Mouse (Mus musculus) gastrocnemius, postnatal 10 days (tissue): ENCODE results near the gene Aldh1l1. TPM values are rescaled to one million over a fixed set of nuclear protein-coding genes. Genes with fewer than 3 reads are reported as not detected.

Experiments used
- DNase-seq: peaks from one replicate; pipeline ENCODE4 v3.0.0; 2021; ENCODE audit warnings: mixed read lengths
- long read RNA-seq, 2 experiments: library from polyadenylated mRNA; stranded (forward); transcript quantifications; one replicate each; pipeline ENCODE4 v2.0.0; 2021
- total RNA-seq, 2 experiments: library from RNA; stranded (reverse); gene quantifications; 2 replicates each; pipeline ENCODE4 v1.2.3; 2021

The Aldh1l1 gene
- 1 to 10 TPM; 3.3 to 3.7 TPM for total RNA-seq
- long read RNA-seq, experiment 1, full-length matches to known transcripts, result 1 of 2 reads
- long read RNA-seq, experiment 1, partial matches to known transcripts, result 0 of 2 reads
- long read RNA-seq, experiment 1, other reads (novel, unspliced or antisense), result 1 of 2 reads
- long read RNA-seq, experiment 2, full-length matches to known transcripts, result 2 of 2 reads
- long read RNA-seq, experiment 2, partial matches to known transcripts, result 0 of 2 reads
- long read RNA-seq, experiment 2, other reads (novel, unspliced or antisense), result 0 of 2 reads

DNA sequence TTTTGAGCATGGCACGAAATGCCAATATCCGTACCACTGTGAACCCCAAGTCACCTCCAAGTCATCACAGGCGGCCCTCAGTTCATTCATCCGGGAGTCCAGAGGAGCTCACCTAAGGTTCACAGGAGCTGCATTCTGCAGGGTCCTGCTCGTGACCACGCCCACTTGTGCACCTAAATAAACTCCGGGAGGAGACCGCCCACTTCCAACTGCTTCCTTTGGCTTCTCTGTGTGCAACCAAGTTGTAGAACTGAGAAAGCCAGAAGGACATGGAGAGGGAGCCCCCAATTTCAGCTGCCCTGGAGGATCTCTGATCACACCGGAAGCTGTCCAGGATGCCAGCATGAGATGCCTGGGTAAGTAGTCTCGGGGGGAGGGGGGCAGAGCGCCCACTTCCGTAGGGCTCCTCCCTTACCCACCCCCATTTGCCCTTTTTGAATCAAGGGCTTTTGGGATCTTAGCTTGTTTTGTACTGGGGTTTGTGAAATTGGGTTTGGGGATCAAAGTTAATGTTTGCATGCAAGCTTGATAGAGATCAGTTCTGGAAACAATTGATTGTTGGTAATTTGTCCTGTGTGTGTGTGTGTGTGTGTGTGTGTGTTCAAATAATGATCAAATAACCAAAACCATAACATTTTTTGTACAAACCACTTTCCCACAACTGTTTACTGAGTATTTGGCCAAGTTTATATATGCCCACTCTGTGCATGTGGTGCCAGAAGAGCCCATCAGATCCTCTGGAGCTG lies at the start of gene Aldh1l1:
TSS of gene Aldh1l1 (plus strand) at position 252 of the 746 bp plus-strand sequence.
- DNase-seq, result no peak

DNA sequence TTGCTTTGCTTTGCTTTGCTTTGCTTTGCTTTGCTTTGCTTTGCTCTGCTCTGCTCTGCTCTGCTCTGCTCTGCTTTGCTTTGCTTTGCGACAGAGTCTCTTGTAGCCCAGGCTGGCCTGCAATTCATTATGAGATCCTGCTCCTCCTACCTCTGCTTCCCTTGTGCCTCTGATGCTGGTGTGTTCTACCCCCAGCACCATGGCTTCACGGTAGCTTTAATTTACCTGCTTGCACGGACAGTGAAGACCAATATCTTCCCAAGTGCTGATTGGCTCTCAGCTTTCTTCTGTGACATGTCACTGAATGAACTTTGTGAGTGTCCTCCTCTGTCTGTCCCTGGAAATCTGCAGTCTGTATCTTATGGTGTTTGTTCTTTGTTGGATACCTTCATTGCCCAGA lies 49.2 kb upstream of the Aldh1l1 start:
- no peak for DNase-seq

DNA sequence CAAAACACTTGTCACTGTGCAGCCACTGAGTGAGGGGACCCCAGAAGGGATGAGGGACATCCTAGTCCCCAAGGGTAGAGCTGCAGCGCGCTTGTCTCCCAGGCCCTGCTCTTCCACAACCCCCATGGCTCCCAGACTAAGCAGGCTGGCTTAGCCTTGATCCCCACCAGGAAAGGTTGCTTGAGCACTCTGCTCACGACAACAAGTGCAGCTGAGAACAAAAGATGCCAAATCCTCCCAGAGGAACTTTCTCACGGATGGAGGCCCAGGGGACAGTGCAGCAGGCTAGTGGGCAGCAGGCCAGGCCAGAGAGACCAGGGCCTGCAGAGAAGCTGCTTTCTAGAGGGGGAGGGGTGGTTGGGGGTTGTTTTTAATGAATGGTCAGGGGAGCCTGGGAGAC lies 39.3 kb upstream of the Aldh1l1 start:
- DNase-seq, result no peak

DNA sequence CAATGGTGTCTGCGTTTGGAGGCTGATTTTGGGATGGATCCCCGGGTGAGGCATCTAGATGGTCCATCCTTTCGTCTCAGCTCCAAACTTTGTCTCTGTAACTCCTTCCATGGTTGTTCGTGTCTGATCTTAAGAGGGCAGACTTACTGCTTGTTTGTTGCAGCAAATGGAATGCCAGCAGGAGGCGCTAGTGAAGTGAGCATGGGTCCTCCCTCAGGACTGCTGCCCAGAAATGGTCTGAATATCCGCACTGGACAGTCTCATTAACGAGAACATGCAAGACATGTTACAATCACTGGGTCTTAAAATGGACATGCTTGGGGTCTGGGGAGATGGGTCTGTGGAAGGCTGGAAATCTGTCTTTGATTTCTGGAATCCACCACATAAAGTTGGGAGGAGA lies 36.0 kb upstream of the Aldh1l1 start:
- DNase-seq, result peak; percentile 92

DNA sequence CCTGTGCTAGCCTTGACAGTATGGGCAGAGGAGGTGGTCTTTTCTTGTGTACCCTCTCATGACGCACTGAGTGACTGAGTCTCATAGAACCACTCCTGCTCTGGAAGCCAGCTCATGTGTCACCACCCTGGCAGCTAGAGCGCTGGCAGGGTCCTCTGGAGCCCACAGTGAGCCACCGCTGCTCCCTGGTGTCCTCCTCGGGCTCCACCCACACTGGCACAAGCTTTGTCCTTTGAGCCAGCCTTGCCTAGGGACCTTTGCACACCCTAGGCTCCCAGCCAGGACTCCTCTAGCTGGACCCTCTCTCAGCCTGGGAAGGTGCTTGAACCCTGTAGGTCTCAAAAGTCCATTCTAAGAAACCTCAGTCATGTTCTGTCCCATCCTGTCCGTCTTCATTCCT lies 35.5 kb upstream of the Aldh1l1 start:
- peak; percentile 56 for DNase-seq

DNA sequence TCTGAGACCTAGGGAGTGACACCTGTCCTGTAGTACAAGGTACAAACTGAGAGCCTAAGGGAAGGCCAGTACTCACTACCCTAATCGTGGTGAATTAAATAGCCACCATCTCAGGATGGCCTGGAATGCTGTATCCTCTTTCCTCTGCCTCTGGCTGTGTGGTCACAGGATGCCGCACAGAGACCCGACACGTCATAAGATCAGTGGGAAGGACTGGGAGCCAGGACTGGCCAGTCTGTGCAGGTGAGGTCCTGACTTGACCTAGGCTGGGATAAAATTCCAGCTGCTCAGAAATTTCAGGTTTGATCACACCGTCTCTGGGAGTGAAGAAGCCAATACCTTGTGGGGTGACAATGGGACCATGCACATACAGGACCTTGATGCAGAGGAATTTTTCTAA lies 34.7 kb upstream of the Aldh1l1 start:
- no peak for DNase-seq

DNA sequence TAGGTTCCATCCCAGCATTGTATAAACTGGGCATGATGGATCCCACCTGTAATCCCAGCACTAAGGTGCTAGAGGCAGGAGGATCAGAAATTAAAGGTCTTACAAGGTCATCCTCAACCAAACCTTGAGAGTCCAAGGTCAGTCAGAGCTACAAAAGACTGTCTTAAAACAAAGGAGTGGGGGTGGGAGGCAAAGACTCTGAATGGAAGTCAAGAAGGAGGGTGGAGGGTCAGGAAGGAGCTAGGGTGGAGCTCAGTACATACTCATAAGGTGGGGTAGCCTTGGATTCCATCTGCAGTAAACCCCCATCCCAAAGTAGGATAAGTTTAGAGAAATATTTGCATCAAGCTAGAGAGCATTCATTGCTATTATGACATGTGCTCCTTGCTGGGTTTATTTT lies 33.6 kb upstream of the Aldh1l1 start:
- DNase-seq, result no peak

DNA sequence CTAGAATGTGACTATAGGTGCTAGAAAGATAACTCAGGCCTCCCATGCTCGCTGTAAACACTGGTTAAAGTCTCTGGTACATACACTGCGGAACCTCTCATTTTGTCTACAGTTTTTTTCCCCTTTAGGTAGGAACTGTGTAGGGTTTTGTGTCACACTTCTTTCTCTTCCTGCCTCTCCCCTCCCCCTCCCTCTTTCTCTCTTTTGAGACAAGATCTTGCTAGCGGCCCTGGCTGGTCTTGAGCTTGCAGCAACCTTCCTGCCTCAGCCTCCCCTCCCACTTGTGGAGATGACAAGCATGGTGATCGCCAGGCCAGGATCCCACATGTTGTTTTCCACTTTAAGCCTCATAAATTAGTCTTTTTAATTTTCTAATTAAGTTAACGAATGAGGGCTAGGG lies 32.5 kb upstream of the Aldh1l1 start:
- DNase-seq, result no peak

DNA sequence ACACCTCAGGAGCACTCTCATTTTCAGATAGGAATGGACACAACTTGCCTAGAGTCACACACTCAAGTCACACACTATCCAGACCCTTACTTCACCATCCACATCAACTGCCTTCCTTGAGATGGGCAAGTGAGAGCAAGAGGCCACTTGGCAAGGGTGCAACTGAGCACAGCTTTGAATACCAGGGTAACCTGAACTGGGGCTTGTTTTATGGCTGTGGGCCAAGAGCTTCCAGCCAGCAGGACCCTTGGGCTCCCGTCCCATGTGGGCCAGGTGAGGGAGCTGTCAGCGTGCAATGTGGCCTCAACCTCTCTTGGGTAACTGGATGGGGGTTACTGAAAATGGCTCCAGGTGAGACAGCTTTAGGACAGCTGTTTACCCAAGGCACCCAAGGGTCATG lies 28.8 kb upstream of the Aldh1l1 start:
- peak; percentile 11 for DNase-seq

DNA sequence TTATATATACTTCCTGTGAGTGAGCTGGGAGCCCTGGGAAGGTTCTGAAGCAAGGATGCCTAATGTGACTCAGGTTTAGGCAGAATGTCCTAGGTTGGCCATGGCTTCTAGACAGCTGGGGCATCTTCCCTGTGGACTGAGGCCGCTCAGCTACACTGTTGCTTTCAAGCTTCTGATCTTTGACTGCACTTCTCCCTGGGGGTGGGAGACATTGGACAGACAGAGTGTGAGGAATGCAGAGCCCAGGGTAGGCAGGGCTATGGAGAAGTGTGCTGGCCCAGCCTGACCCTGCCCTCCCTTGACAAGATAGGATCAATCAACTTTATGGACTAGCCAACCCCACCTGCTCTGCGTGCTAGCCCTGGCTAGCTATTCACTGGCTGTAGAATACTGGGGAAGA lies 25.0 kb upstream of the Aldh1l1 start:
- DNase-seq, result peak; percentile 4

DNA sequence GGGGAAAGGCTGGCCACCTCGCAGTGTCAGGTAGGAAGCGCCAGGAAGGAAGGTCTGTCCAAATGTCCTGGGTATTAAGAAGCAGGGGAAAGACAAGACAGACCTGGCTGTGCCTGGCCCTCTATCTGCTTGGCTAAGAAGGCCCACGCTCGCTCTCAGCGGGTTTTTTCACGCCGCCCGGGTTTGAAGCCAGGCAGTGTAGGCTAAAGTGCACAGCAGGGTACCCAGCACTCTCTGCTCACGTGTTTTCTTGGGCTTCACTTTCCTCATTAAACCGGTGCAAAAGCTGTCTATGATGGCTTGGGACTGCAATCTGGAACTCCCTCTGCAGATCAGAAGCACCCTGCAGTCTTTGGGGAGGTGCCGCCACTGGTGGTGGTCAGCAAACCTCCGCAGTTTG lies 24.5 kb upstream of the Aldh1l1 start:
- no peak for DNase-seq

DNA sequence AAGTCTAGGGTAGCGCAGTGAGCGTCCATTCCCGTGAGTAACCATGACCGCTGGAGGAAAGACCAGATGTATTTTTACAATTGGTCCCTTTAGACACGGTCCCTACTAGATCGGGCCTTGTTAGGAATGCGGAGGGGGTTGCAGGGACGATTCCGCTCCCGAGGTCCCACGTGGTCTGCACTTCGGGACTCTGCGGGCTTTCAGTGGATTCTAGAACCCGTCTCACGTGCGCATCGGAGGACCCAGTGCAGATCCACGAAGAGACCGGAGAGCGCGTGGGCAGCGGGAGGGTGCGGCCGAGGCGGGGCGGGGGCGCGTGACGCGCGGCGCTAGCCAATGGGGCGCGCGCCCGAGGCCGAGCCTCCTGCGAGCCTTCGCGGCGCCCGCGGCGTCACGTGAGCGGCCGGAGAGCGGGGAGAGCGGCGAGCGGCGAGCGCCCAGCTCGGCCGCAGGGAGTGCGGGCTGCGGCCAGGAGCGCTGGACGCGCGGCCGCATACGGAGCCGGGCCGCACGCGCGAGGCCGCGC lies 24.0 kb upstream of the Aldh1l1 start, which contains the start of gene Klf15:
TSS of gene Klf15 (plus strand) at position 396 of the 526 bp plus-strand sequence.
- DNase-seq, result peak; percentile 83

DNA sequence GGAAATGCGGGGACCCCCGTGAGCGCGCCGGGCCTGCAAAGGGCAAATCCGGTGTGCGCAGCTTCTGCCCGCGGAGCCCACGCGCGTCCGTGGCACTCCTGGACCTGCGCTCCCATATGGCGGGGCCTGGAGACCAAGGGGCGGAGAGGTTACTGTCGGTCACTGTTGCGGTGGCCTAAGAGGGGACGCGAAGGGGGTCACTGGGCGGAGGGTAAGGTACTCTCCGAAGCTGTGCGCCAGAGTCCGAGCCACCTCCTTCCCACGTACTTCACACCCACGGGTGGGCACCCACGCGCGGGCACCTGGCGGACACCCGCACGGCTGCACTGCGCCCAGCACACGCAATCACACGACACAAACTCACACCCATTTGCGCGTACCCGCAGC lies 23.4 kb upstream of the Aldh1l1 start:
- peak; percentile 42 for DNase-seq

DNA sequence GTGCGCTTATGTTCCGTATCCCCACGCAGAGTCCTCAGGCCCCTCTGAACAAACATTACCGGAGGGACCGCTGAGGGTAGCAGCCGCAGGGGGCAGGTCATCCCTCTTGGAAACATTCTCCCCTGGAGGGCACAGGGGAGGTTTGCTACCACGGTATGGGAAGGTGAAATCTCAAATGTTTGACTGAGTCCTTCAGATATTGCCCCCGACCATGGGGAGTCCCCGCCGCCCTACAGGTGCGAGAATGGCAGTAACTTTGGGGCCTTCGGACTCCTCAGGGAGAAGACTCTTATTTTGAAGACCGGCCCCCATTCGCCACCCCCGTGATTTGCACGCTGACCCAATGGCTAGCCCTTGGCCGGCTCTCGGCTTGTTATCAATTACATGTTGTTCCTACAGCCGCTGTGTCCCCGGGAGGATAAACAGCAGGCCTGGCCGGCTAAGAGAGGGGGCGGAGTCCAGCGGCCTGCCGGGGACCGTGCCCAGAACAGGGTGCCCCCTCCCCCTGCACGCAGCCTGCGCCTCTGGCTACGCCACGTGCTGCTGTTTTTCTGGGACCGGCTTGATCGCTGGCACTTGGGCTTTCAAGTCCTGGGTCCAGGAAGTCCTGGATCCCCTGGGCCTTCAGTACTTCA lies 22.9 kb upstream of the Aldh1l1 start:
- DNase-seq, result peak; percentile 86

DNA sequence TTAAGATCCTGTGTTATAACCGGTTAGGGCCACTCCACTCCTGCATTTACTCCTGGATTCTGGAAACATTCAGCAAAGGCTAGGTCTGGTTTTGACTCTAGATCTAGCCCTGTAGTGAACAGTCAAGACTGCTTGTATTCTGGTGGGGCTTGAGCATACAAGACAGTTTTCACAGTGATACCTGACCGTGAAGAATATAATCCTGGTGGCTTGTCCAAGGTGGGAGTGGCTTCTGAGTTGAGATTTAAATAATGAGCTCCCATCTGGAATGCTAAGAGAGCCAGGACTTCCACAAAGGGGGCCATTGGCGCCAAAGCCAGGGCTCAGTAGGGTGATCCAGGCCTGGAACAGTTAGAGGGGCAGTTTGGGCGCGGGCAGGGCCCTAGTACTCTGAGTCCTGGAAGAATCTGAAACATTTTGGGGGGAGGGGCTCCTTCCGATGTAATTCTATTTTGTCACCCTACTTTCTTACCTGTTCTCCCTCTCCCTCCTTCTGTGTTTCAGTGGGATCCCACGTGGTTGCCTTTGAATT lies 22.3 kb upstream of the Aldh1l1 start:
- DNase-seq, result no peak

DNA sequence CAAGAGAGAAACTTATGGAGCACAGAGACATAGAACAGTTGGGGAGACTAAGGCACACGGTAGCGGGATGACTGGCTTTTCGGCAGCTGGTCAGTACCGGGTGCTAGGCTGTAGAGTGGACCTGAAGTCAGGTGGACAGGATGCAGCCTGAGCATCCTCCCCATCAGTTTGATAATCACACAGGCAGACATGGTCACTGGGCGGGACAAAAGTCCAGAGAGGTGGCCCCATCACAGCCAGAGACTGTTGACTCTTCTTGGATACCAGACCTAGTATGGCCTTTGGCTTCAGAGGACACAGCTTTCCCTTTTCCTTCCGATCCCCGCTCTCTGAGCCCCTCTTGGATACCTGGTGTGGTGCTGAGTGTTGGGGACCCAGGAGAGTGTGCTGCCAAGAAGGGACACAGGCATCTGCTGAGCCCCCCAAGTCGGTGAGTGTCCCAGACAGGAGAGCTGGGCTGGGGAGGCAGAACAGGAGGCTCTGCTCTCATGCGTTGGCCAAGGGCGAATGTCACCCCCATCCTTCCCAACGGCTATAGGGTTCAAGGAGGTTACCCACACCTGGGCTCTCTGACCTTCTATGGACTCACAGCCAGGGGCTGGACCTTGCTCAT lies 21.1 kb upstream of the Aldh1l1 start:
- DNase-seq, result no peak

DNA sequence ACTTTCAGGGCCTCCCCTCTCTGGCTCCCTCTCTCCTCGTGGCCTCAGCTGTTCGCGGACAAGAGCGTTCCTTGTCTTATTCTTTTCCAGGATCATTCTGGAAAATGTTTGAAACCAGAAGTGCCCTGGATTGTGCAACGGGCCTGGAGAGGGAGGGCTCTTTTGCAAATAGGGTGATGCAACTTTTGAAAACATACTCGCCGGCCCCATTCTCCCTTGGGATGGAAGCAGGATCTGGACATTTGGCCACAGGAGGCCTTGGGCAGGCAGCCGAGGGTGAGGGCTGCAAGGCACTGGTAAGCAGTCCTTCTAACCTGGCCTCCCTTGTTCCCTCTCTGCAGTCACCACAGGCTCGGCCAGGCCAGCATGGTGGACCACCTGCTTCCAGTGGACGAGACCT lies 20.1 kb upstream of the Aldh1l1 start:
- peak; percentile 39 for DNase-seq

DNA sequence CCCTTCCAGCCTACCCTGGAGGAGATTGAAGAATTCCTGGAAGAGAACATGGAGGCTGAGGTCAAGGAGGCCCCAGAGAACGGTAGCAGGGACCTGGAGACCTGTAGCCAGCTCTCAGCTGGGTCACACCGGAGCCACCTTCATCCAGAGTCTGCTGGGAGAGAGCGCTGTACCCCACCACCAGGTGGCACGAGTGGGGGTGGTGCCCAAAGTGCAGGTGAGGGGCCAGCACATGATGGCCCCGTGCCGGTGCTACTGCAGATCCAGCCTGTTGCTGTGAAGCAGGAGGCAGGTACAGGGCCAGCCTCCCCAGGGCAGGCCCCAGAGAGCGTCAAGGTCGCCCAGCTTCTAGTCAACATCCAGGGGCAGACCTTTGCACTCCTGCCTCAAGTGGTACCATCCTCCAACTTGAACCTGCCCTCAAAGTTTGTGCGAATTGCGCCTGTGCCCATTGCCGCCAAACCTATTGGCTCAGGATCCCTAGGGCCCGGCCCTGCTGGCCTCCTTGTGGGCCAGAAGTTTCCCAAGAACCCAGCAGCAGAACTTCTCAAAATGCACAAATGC lies 19.3 kb upstream of the Aldh1l1 start:
- DNase-seq, result no peak

DNA sequence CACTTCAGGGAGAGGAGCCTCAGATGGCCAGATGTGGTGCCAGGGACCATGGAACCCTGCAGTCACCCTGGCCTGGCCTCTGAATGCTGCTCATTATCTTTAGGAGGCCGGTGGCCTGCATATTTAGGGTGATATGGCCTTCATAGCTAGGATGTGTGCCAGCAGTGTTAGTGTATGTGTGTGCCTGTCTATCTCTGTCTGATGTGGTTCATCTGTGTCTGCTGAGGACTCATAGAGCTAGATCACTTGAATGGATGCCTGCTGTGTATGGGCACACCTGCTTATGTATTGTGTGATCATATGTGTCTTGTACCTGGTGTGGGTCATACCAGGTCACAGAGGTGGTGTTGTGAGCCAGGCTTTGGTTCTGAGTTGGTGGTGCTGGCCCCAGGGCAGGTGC lies 18.0 kb upstream of the Aldh1l1 start:
- no peak for DNase-seq

DNA sequence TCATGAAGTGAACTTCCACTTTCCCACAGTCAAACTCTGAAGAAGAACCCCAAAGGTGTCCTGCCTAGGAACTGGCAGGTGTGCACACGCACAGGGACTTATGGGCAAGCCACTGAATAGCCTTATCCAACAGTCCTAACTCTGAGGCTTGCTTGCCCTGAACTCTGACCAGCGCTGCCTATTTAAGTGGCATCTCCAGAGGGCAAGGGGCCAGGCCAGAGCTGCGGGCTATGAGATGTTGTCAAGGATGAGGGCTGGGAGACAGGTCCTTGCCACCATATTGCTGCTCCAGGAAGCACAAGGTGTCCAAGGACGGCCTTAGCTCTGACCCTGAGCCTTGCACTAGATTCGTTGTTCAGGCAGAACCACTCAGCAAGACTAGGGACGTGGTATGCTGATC lies 17.2 kb upstream of the Aldh1l1 start:
- DNase-seq, result no peak

DNA sequence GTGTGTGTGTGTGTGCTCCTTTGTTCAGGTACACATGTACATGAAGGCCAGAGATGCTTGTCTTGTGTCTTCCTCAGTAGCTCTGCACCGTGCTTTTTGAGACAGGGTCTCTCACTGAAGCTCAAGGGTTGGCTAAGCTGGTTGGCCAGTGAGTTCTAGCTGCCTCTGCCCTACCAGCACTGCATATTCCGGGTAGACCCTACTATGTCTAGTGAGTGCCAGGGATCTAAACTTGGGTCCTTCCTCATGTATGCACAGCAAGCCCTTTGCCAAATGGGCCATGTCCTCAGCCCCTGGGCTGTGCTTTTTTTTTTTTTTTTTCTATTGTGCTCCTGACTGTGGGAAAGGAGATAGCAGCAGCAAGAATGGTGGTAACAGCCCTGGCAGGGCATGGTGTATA lies 16.0 kb upstream of the Aldh1l1 start:
- no peak for DNase-seq

DNA sequence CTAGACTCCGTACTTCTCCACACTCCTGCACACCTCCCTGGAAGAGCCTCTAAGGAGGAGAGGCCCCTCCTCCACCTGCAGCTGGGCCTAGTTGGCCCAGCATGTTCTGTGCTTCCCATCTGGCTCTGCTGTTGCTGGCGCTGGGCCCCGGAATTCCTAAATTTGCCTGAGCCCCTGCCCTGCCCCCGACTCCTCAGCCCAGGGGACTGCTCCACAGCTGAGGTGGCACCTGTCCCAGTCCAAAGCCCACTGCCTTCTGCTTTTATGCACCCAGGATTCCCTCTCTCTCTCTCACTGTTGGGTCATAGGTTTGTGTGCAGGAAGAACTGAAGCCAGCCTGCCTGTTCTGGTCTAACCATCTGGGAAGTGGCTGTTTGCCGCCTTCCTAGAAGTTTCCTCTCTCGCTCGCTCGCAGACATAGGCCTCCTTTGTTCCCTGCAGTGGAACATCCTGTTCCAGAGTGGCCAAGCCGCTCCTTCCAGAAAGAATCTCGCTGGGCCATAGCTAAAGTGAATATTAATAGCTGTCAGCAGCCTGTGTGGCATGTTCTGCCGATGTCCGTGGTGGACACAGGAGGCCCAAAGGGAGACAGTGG lies 15.2 kb upstream of the Aldh1l1 start:
- peak; percentile 52 for DNase-seq
